Mouse (Mus musculus): ENCODE data around the gene Olfr1076. TPM values are rescaled to one million over a fixed set of nuclear protein-coding genes. Genes with fewer than 3 reads are reported as not detected.

Olfr1076 gene
- polyA plus RNA-seq (2015; fragmentation: Nextera tagmentation; extraction: Ambion mirVana) = not detected in 2 replicates

GRCm38 (mm10) chr2:86508161-86508560, at the start of gene Olfr1076:
Gene Olfr1076 (plus strand): TSS chr2:86508461.

GRCm38 (mm10) chr2:86487286-86487685, 21.0 kb upstream of the Olfr1076 start, which contains the start of gene Olfr228:
Gene Olfr228 (minus strand): TSS chr2:86487386.

GRCm38 (mm10) chr2:86542380-86542779, 34.1 kb downstream of the Olfr1076 start, which contains the start of gene Olfr1079:
Gene Olfr1079 (minus strand): TSS chr2:86542480.

GRCm38 (mm10) chr2:86558135-86558534, 49.9 kb downstream of the Olfr1076 start, which contains the start of gene Olfr1080:
Gene Olfr1080 (minus strand): TSS chr2:86558235.

Other genes starting within 250 kb of the Olfr1076 start
- not detected in 2 replicates for gene Olfr1051, start 229.4 kb upstream of the Olfr1076 start, polyA plus RNA-seq (2015; fragmentation: Nextera tagmentation; extraction: Ambion mirVana)
- not detected in 2 replicates for gene Olfr1052, start 216.0 kb upstream of the Olfr1076 start, polyA plus RNA-seq (2015; fragmentation: Nextera tagmentation; extraction: Ambion mirVana)
- gene Olfr1053, start 193.2 kb upstream of the Olfr1076 start, polyA plus RNA-seq (2015; fragmentation: Nextera tagmentation; extraction: Ambion mirVana) = not detected in 2 replicates
- not detected in 2 replicates for gene Olfr1054, start 173.0 kb upstream of the Olfr1076 start, polyA plus RNA-seq (2015; fragmentation: Nextera tagmentation; extraction: Ambion mirVana)
- gene Olfr1055, start 158.2 kb upstream of the Olfr1076 start, polyA plus RNA-seq (2015; fragmentation: Nextera tagmentation; extraction: Ambion mirVana) = not detected in 2 replicates
- gene Olfr1056, start 146.0 kb upstream of the Olfr1076 start, polyA plus RNA-seq (2015; fragmentation: Nextera tagmentation; extraction: Ambion mirVana) = not detected in 2 replicates
- gene Olfr1057, start 130.1 kb upstream of the Olfr1076 start, polyA plus RNA-seq (2015; fragmentation: Nextera tagmentation; extraction: Ambion mirVana) = not detected in 2 replicates
- gene Olfr1058, start 119.9 kb upstream of the Olfr1076 start, polyA plus RNA-seq (2015; fragmentation: Nextera tagmentation; extraction: Ambion mirVana) = not detected in 2 replicates
- gene Olfr1061, start 94.4 kb upstream of the Olfr1076 start, polyA plus RNA-seq (2015; fragmentation: Nextera tagmentation; extraction: Ambion mirVana) = not detected in 2 replicates
- gene Olfr1062, start 81.7 kb upstream of the Olfr1076 start, polyA plus RNA-seq (2015; fragmentation: Nextera tagmentation; extraction: Ambion mirVana) = not detected in 2 replicates
- gene Olfr1065, start 57.9 kb upstream of the Olfr1076 start, polyA plus RNA-seq (2015; fragmentation: Nextera tagmentation; extraction: Ambion mirVana) = not detected in 2 replicates
- gene Olfr1066, start 52.2 kb upstream of the Olfr1076 start, polyA plus RNA-seq (2015; fragmentation: Nextera tagmentation; extraction: Ambion mirVana) = not detected in 2 replicates
- not detected in 2 replicates for gene Olfr228, start 21.1 kb upstream of the Olfr1076 start, polyA plus RNA-seq (2015; fragmentation: Nextera tagmentation; extraction: Ambion mirVana)
- not detected in 2 replicates for gene Olfr1079, start 34.0 kb downstream of the Olfr1076 start, polyA plus RNA-seq (2015; fragmentation: Nextera tagmentation; extraction: Ambion mirVana)
- not detected in 2 replicates for gene Olfr1080, start 49.8 kb downstream of the Olfr1076 start, polyA plus RNA-seq (2015; fragmentation: Nextera tagmentation; extraction: Ambion mirVana)
- not detected in 2 replicates for gene Olfr1082, start 90.5 kb downstream of the Olfr1076 start, polyA plus RNA-seq (2015; fragmentation: Nextera tagmentation; extraction: Ambion mirVana)
- not detected in 2 replicates for gene Olfr1084, start 131.3 kb downstream of the Olfr1076 start, polyA plus RNA-seq (2015; fragmentation: Nextera tagmentation; extraction: Ambion mirVana)
- gene Olfr1085, start 153.6 kb downstream of the Olfr1076 start, polyA plus RNA-seq (2015; fragmentation: Nextera tagmentation; extraction: Ambion mirVana) = not detected in 2 replicates
- not detected in 2 replicates for gene Olfr1086, start 171.6 kb downstream of the Olfr1076 start, polyA plus RNA-seq (2015; fragmentation: Nextera tagmentation; extraction: Ambion mirVana)
- not detected in 2 replicates for gene Olfr1087, start 189.9 kb downstream of the Olfr1076 start, polyA plus RNA-seq (2015; fragmentation: Nextera tagmentation; extraction: Ambion mirVana)
- not detected in 2 replicates for gene Olfr1089, start 225.2 kb downstream of the Olfr1076 start, polyA plus RNA-seq (2015; fragmentation: Nextera tagmentation; extraction: Ambion mirVana)

Data from spleen, postnatal 0 days (tissue).